Mouse (Mus musculus) erythroblast, adult 5-6 weeks (primary cell): ENCODE measurements around the gene Sbpl. TPM values are rescaled to one million over a fixed set of nuclear protein-coding genes. Genes with fewer than 3 reads are reported as not detected.

ENCODE experiments used
- ATAC-seq: replicated peaks from 2 replicates; pipeline ENCODE4 v1.8.0; 2016; ENCODE audit warnings: moderate number of reproducible peaks, mild to moderate bottlenecking, moderate TSS enrichment, inconsistent platforms; ENCODE audit not compliant: poor library complexity, low FRiP score, severe bottlenecking
- total RNA-seq, 2 experiments: library from RNA; stranded (forward) in 1 of 2; stranded (reverse) in 1 of 2; fragments of 150-400 nt in 1 of 2; fragments of 200-764, 138-1000 nt in 1 of 2; gene quantifications; 2 replicates each; pipeline versions ENCODE4 v1.2.3 to v1.2.4; 2015 to 2017; ENCODE audit warnings: low replicate concordance in 2 of 2

The Sbpl gene
- not detected in 2 replicates for total RNA-seq (2015; ENCODE audit: low replicate concordance)
- not detected in 2 replicates for total RNA-seq (2017; ENCODE audit: low replicate concordance)

DNA sequence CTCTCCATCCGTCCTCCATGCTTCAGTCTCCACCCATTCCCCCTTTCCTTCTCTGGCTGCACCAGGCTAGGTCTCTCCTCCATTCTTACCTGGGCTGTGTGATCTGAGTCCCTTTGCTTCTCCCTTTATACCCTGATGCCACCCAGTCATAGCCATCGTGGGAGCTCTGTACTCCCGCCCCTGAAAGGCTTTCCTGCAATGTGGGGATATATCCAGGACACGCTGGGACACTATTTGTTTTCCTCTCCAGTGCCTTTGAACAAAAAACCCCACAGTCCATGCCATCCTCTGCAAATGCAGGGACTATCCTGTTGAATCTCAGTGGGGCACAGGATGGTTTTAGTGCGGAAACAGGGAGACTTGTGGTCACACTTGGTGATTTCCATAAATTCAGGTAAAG lies at the start of gene Sbpl:
TSS of gene Sbpl (minus strand) at position 101 of the 400 bp plus-strand sequence.
- no peak for ATAC-seq

DNA sequence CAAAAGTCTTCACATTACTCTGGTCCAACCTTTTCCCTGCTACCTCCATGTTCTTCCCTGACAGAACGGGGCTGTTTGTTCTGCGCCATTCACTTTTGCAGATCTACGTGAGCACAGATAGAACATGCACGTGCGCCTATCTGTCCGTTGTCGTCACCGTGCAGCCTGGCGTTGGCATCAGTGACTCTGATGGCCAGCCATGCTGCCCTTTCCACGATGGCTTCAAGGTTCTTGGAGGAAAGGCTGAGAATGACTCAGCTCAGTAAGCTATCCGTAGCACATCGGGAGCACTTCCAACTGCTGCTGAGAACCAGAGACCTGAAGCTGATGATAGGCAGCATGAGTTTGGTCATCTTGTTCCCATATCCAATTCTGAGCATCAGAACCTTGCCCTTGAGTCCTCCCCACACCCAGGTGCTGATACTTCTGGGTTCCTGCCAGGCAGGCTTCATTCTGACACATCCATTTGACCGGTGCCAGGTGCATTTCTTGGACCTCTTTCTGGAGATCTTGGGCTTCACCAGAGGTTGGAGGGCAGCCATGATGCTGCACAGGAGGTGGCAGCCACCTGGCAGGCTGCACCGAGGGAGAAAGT lies 49.1 kb upstream of the Sbpl start:
- no peak for ATAC-seq

DNA sequence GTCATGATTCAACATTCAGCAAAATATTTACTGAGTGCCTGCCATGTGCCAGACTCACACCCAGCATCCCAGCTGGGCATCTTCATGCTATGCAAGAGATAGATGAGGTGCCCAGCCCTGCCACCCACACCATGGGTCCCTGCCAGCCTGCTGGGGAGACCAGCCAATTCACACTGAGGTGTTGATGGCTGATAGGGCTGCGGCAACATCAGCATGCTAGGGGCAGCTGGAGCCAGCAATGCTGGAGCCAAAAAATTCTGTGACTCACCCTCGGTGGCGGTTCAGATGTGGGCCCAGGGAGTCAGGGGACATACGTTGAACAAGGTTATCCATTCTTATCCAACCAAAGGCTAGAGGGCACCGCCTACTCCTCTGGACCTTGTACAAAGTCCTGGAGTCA lies 45.3 kb upstream of the Sbpl start:
- no peak for ATAC-seq

DNA sequence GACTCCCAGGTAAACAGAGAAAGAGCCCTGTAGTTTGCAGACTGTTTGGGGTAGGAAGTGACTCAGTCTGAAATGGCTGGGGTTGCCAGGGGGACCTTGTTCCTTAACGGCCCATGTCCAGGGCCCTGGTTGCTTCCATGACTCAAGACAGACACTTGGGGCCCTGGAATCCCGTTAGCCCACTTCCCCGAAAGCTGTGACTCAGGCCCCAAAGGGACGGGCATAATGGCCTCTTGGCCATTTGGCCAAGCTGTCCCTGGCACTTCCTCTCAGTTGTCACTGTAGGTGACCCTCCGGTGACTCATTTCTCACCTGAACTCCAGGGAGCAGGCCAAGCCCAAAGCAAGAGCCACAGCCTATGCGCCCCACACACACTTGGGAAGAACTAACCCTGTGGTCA lies 43.3 kb upstream of the Sbpl start:
- ATAC-seq = no peak

GRCm38 (mm10) chr17:23997901-23998300 lies 42.8 kb upstream of the Sbpl start, which contains the start of gene Prss22:
Gene Prss22, minus strand, starts transcription at chr17:23998100.
- ATAC-seq = no peak

GRCm38 (mm10) chr17:23995421-23995820 lies 40.3 kb upstream of the Sbpl start:
- ATAC-seq = no peak

DNA sequence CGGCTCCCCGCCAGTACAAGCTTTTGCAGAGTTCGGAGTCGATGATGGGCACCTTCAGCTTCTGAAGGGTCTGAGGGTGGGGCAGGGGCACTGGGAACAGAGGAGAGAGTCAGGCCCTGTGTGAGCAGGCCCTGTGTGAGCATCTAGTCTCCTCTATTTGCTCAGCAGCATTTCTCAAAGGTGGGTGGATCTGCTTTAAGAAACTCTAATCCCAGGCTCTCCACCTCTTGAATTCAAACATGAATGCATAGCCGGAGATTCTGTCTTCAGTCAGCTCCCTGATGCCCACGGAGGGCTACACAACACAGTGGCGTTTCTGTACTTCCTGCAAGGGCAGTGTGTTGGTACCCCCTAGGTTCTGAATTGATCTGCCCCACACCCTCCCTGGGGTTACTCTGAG lies 39.6 kb upstream of the Sbpl start:
- no peak for ATAC-seq

DNA sequence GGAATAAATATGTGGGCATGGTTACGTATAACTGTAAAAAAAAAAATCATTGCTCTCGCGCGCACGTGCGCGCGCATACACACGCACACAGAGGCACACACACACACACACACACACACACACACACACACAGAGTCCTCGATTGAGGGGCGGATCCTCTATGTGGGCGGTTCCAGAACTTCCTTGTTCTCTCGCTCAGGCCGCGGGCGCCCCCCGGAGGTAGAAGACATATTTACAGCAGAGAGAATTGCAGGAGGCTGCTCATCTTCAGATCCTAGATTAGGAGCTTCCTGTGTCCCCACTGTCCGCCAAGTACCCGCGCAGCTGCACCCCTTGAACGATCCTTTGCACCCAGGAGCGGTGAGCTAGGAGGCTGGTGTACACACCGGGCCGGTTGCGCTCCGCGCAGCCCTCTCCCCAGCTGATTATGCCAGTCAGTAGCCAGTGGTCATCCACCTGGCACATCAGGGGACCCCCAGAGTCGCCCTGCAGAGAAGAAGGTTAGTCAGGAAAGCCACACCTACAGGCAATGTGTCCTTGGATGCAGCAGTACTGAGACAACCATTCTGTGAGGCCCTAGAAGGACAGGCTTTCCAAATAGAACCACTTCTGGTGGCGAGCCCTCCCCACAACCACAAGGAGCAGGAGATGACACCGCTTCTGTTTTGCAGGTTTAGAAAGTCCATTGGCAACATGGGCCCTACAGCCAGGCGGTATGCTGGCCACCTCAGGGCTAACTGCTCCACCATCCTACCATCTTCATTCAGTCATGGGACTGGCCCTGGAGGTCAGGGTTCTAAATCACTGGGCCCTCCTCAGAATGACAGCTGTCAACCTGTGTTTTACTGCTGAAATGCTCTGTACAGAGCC lies 38.7 kb upstream of the Sbpl start:
- ATAC-seq = peak; percentile 56; the same call in 1 of the 2 replicates

DNA sequence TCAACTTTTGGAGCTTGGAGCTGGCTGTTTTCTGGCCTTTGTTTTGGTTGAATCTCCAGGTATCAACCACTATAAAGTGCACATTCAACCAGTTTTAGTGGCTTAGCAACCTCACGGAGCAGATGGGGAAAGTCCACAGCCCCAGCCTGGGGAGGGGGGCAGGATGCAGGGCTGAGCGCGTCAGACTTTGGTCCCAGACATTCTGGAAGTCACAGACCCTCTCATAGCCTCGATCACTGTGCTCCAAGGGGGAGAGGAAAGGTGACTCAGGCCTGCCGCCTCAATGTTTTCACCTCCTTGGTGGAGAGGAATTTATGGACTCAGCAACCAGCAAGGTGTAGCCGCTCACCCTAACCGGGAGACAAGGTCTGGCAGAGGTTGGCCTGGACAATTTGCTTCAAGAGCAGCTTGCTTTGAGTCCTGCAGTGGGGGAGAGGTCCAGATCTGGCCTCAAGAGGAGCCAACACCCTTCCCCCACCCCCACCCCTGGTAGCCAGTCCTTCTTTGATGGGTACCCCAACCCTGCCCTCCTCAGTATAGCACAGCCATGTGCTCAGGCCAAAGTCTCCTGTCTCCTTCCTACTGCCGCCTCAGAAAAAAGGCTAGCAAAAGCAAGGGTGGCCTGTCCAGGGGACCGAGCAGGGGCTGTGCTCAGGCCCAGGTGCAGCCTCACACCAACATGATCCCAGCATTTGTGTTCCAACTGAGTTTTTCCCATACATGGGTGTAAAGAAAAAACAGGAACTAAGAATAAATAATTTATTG lies 37.9 kb upstream of the Sbpl start:
- ATAC-seq = no peak

- no peak for ATAC-seq
Observed at GRCm38 (mm10) chr17:23989802-23990201, 34.7 kb upstream of the Sbpl start.

DNA sequence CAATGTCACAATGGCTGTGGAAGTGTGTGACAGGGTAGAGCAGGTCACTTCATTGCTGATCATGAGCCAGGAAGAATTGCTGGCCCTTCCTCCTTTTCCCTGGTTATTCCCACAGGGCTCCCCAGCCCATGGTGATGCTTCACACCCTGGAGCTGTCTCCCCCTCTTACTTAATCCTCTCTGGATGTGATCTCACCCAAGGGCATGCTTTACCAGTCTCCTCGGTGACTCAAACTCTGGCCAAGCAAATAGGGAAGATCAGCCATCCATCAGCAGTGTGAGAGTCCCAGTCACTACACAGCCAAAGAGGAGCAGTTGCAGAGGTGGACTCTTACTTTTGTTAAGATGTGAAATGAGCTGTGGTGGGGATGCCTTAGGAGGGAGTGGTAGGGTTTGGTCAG lies 29.9 kb upstream of the Sbpl start:
- no peak for ATAC-seq

DNA sequence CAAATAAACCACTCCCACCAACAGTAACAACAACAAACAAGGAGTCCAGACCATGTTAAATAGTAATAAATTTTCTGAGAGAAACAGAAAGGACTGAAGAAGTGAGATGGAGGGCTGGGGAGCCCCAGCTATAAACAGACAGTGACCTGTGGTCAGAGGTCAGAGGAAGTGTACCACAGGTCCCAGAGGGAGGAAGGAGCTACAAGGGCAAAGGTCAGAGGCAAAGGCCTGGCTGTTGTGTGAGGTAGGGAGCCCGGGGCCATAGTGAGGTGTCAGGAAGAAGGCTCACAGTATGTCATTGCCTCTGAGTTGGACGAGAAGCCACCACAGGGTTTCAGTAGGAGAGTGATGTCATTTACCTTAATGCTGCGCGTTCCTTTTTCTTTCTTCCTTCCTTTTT lies 27.8 kb upstream of the Sbpl start:
- no peak for ATAC-seq

DNA sequence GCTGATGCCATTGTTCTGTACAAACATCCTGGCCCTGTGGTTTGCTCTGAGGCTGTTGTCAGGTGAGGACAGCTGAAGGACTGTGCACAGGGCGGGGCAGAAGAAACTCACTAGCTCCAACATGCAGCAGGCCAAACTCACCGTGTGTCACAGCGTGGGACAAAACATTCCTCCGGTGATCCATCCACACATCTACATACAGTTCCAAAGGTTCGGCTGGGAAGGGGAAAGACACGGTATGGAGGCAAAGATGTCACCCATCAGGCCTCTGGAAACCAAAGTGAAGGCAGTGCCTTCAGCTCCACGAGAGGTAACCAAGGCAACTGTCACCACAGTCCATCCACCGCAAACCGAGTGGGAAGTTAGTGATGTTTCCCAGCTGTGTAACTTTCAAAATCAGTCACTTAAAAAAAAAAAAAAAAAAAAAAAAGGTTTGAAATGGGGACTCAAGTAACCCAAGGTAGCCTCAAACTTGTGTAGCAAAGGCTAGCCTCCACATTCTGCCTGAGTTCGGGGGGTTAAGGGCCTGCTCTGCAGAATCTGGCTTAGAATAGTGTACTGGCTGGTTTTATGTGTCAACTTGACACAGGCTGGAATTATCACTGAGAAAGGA lies 25.3 kb upstream of the Sbpl start, which contains the start of gene Prss30:
TSS of gene Prss30 (minus strand) at position 270 of the 613 bp plus-strand sequence.
- ATAC-seq = no peak

GRCm38 (mm10) chr17:23979471-23979870 lies 24.4 kb upstream of the Sbpl start:
- no peak for ATAC-seq

DNA sequence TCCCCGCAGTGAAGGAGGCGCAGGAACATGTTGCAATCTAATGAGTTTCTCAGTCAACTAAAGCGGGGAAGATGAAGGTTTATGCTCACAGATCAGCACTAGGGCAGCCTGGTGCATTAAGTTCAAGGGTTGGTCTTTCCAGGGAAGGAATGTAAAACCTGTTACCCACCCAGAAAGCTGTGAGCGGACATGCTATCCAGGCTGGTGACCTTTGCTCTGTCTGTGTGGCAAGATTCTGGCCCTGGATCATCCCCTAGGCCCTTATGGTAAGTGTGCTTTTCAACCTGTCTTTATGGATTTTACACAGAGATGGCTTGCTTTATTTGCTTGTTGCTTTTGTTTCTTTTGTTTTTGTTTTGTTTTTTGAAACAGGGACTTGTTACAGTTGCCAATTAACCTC lies 21.6 kb upstream of the Sbpl start:
- no peak for ATAC-seq

- no peak for ATAC-seq
Observed at GRCm38 (mm10) chr17:23971315-23971714, 16.2 kb upstream of the Sbpl start.

DNA sequence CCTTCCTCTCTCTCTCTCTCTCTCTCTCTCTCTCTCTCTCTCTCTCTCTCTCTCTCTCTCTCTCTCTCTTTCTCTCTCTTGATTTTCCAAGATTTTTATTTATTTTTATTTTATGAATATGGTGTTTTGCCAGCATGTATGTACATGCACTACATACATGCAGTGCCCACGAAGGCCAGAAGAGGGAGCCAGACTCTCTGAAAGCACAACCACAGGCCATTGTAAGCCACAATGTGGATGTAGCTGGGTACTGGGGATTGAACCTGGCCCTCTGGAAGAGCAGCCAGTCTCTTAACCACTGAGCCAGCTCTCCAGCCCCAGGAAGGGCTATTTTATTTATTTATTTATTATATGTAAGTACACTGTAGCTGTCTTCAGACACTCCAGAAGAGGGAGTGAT lies 14.2 kb upstream of the Sbpl start:
- peak; percentile 79 for ATAC-seq

DNA sequence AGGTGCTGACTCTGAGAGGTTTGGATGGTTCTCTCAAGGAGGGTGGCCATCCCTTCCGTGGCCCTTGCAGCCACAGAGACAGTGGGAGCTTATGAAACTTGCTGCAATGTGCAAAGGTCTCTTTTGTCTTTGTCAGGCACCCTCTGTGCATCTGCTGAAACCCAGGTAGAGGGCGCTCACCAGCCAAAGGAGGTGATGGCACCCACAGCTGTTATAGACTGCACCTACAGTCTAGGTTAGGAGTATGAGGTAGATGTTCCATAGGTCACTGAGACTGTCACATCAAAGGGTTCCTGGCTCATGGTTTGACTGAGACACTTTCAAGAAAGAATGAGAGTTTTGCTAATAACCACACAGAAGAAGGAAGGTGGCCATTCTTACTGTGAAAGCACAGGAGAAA lies 13.7 kb upstream of the Sbpl start:
- ATAC-seq = no peak

- no peak for ATAC-seq
Observed at GRCm38 (mm10) chr17:23966658-23967401, 11.8 kb upstream of the Sbpl start.
